Mouse (Mus musculus): Measurements from ENCODE around the gene Foxp2. TPM values are rescaled to one million over a fixed set of nuclear protein-coding genes. Genes with fewer than 3 reads are reported as not detected.

The Foxp2 gene
- polyA plus RNA-seq, 1 experiment from 2014 or later, result 8.7 TPM

- 0 out of 2 replicates have a peak, but pooled peaks cover 10% of the 10 kb centered on the region for H3K4me1 ChIP-seq (ENCODE audit: control insufficient read depth, insufficient read depth, low read length)
- no peak overlapping the region for H3K4me3 ChIP-seq (ENCODE audit: low read length)
- ATAC-seq (ENCODE audit: low FRiP score, low TSS enrichment), result no peak
- H3K9me3 ChIP-seq (ENCODE audit: control insufficient read depth, low read length), result no peaks in the 10 kb centered on the region
- no peak overlapping the region for H3K27ac ChIP-seq (ENCODE audit: low read depth, low read length)
- H3K27me3 ChIP-seq (ENCODE audit: control insufficient read depth, insufficient read depth, low read length), result peaks cover 23% of the 10 kb centered on the region
- WGBS, result 26% methylated on average over 5 of the region's 5 CpGs
- no peaks in the 10 kb centered on the region for H3K36me3 ChIP-seq (ENCODE audit: control insufficient read depth, insufficient read depth, low read length)
- H3K4me2 ChIP-seq (replicated peaks; ENCODE audit: low read depth, low read length), result no peak overlapping the region
- H3K9ac ChIP-seq (ENCODE audit: low read depth, low read length), result no peak overlapping the region
Observed at GRCm38 (mm10) chr6:14903271-14903965, 2.3 kb downstream of the Foxp2 start.

DNA sequence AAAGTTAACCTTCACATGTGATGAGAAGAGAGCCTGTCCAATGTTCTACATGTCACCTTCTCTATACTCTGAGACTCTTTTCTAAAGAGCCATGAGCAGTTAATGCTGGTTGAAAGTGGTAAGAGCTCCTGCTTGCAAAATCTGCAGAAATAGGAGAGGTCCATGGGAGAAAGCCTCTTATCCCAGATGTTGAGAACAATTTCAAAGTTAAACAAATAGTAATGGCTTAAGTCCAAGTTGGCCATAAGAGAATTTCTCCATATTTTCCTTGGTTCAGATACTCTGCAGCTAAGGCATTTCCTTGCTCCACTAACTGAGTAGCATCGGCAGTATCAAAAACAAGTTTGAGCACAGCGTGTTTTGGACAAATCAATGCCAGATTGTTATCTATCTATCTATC, 13.9 kb downstream of the Foxp2 start:
- no peak overlapping the region for H3K4me2 ChIP-seq (replicated peaks; ENCODE audit: low read depth, low read length)
- no peaks in the 10 kb centered on the region for H3K4me1 ChIP-seq (ENCODE audit: control insufficient read depth, insufficient read depth, low read length)
- no peaks in the 10 kb centered on the region for H3K36me3 ChIP-seq (ENCODE audit: control insufficient read depth, insufficient read depth, low read length)
- WGBS, result 92% methylated on average over 2 of the region's 2 CpGs
- H3K4me3 ChIP-seq (ENCODE audit: low read length), result no peak overlapping the region
- no peak overlapping the region for H3K27ac ChIP-seq (ENCODE audit: low read depth, low read length)
- ATAC-seq (ENCODE audit: low FRiP score, low TSS enrichment), result no peak
- no peaks in the 10 kb centered on the region for H3K9me3 ChIP-seq (ENCODE audit: control insufficient read depth, low read length)
- no peaks in the 10 kb centered on the region for H3K27me3 ChIP-seq (ENCODE audit: control insufficient read depth, insufficient read depth, low read length)
- no peak overlapping the region for H3K9ac ChIP-seq (ENCODE audit: low read depth, low read length)

DNA sequence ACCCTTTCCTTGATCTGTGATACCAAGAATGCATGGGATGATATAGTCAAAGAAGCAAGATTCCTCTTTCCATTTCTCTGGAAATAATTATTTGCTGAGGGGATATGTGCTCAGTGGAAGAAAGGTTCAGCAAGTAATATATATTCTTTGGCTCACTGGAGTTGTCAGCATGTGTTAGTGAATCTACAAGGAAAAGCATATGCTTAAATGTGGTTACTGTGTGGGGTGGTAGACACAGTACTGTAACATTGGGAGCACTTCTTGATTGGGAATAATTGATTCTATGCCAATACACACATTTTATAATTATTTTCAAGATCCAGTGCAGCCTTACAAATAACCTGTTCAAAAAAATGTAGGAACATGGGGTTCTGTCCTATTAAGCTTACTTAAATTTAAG, 21.6 kb downstream of the Foxp2 start:
- Histone ChIP-seq H3K9me3 (ENCODE audit: control insufficient read depth, low read length) (no peaks in the 10 kb centered on the region), H3K9ac (ENCODE audit: low read depth, low read length) (no peak overlapping the region)
- no peak for ATAC-seq (ENCODE audit: low FRiP score, low TSS enrichment)

DNA sequence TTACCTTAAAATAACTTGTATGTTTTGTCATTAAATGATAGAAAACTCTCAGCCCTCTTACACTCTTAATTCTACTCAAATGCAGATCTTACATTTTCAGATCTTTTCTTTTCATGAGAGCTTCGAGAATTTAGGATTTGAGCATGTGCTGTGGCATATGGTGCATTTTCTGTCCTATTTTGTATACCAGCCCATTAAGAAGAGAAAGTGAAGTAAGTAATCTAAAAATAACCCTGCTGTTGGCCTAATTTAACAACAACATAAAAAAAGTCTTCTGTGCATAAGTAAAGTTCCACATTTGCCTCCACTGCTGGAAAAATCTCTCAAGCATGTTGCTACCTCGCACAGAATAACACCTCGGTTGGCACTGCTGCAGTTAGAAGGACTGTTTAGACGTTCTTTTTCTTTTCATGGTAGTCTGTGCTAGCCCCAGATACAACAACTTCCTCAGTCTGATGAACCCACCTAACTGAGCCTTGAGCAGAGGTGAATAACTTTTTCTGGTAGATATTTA, 23.9 kb downstream of the Foxp2 start:
- no peaks in the 10 kb centered on the region for H3K27me3 ChIP-seq (ENCODE audit: control insufficient read depth, insufficient read depth, low read length)
- WGBS, result 79% methylated on average over 4 of the region's 4 CpGs
- no peaks in the 10 kb centered on the region for H3K9me3 ChIP-seq (ENCODE audit: control insufficient read depth, low read length)
- H3K4me3 ChIP-seq (ENCODE audit: low read length), result no peak overlapping the region
- H3K4me2 ChIP-seq (replicated peaks; ENCODE audit: low read depth, low read length), result no peak overlapping the region
- no peaks in the 10 kb centered on the region for H3K4me1 ChIP-seq (ENCODE audit: control insufficient read depth, insufficient read depth, low read length)
- no peaks in the 10 kb centered on the region for H3K36me3 ChIP-seq (ENCODE audit: control insufficient read depth, insufficient read depth, low read length)
- no peak for ATAC-seq (ENCODE audit: low FRiP score, low TSS enrichment)
- no peak overlapping the region for H3K27ac ChIP-seq (ENCODE audit: low read depth, low read length)
- no peak overlapping the region for H3K9ac ChIP-seq (ENCODE audit: low read depth, low read length)

More for the DNA sequence above, 21.6 kb downstream of the Foxp2 start:
- no peaks in the 10 kb centered on the region for H3K36me3 ChIP-seq (ENCODE audit: control insufficient read depth, insufficient read depth, low read length)
- no peak overlapping the region for H3K27ac ChIP-seq (ENCODE audit: low read depth, low read length)
- H3K4me3 ChIP-seq (ENCODE audit: low read length), result no peak overlapping the region
- no peak overlapping the region for H3K4me2 ChIP-seq (replicated peaks; ENCODE audit: low read depth, low read length)
- no peaks in the 10 kb centered on the region for H3K27me3 ChIP-seq (ENCODE audit: control insufficient read depth, insufficient read depth, low read length)
- H3K4me1 ChIP-seq (ENCODE audit: control insufficient read depth, insufficient read depth, low read length), result no peaks in the 10 kb centered on the region

DNA sequence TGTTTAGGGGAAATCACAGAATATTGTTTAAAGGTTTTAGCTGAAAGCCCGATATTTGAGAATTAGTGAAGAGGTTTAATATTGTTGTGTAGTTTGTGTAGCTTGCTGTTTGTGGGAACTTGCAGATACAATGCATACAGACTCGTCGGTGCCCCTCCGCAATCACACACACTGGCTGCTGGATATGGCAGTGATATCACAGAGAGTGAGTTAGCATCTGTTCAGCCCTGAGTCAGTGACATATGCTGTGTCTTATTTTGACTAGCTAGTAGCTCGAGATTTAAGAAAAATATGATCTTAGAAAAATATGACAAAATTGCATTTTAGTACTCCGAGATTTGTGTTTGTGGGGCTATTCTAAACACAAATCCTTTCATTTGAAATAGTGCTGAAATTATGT, 49.9 kb downstream of the Foxp2 start:
- no peak overlapping the region for H3K4me3 ChIP-seq (ENCODE audit: low read length)
- no peak overlapping the region for H3K9ac ChIP-seq (ENCODE audit: low read depth, low read length)
- no peaks in the 10 kb centered on the region for H3K9me3 ChIP-seq (ENCODE audit: control insufficient read depth, low read length)
- no peak overlapping the region for H3K4me2 ChIP-seq (replicated peaks; ENCODE audit: low read depth, low read length)
- H3K27ac ChIP-seq (ENCODE audit: low read depth, low read length), result no peak overlapping the region
- WGBS, result 84% methylated on average over 6 of the region's 6 CpGs
- no peak for ATAC-seq (ENCODE audit: low FRiP score, low TSS enrichment)
- no peaks in the 10 kb centered on the region for H3K4me1 ChIP-seq (ENCODE audit: control insufficient read depth, insufficient read depth, low read length)
- no peaks in the 10 kb centered on the region for H3K27me3 ChIP-seq (ENCODE audit: control insufficient read depth, insufficient read depth, low read length)
- no peaks in the 10 kb centered on the region for H3K36me3 ChIP-seq (ENCODE audit: control insufficient read depth, insufficient read depth, low read length)

GRCm38 (mm10) chr6:14952731-14953130, 51.6 kb downstream of the Foxp2 start:
- Histone ChIP-seq H3K27me3 (ENCODE audit: control insufficient read depth, insufficient read depth, low read length) (no peaks in the 10 kb centered on the region), H3K4me1 (ENCODE audit: control insufficient read depth, insufficient read depth, low read length) (no peaks in the 10 kb centered on the region), H3K9ac (ENCODE audit: low read depth, low read length) (no peak overlapping the region), H3K4me2 (replicated peaks; ENCODE audit: low read depth, low read length) (no peak overlapping the region), H3K4me3 (ENCODE audit: low read length) (no peak overlapping the region), H3K9me3 (ENCODE audit: control insufficient read depth, low read length) (no peaks in the 10 kb centered on the region), H3K27ac (ENCODE audit: low read depth, low read length) (no peak overlapping the region), H3K36me3 (ENCODE audit: control insufficient read depth, insufficient read depth, low read length) (no peaks in the 10 kb centered on the region)
- WGBS, result 65% methylated on average over 4 of the region's 4 CpGs
- no peak for ATAC-seq (ENCODE audit: low FRiP score, low TSS enrichment)

GRCm38 (mm10) chr6:14977042-14977441, 75.9 kb downstream of the Foxp2 start:
- H3K9me3 ChIP-seq (ENCODE audit: control insufficient read depth, low read length), result no peaks in the 10 kb centered on the region
- 59% methylated on average over 3 of the region's 3 CpGs for WGBS
- no peaks in the 10 kb centered on the region for H3K36me3 ChIP-seq (ENCODE audit: control insufficient read depth, insufficient read depth, low read length)
- H3K4me1 ChIP-seq (ENCODE audit: control insufficient read depth, insufficient read depth, low read length), result no peaks in the 10 kb centered on the region
- no peak overlapping the region for H3K4me3 ChIP-seq (ENCODE audit: low read length)
- H3K27ac ChIP-seq (ENCODE audit: low read depth, low read length), result no peak overlapping the region
- no peak overlapping the region for H3K4me2 ChIP-seq (replicated peaks; ENCODE audit: low read depth, low read length)
- ATAC-seq (ENCODE audit: low FRiP score, low TSS enrichment), result no peak
- no peaks in the 10 kb centered on the region for H3K27me3 ChIP-seq (ENCODE audit: control insufficient read depth, insufficient read depth, low read length)
- H3K9ac ChIP-seq (ENCODE audit: low read depth, low read length), result no peak overlapping the region

DNA sequence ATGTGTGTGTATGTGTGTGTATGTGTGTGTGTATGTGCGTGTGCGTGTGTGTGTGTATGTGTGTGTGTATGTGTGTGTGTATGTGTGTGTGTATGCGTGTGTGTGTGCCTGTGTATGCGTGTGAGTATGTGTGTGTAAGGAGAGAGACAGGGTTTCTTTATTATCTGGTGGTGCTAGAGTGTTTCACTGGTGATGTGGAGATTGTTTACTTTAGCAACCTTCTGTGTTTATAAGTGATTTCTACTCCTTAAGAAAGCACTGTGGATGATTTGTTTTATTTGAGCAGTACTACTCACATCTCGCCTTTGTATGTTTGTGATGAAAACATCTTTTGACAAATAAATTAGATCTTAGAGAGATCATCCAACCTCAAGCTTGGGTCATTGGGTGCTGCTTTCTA, 77.1 kb downstream of the Foxp2 start:
- WGBS, result 71% methylated on average over 5 of the region's 5 CpGs
- Histone ChIP-seq H3K4me3 (ENCODE audit: low read length) (no peak overlapping the region), H3K27me3 (ENCODE audit: control insufficient read depth, insufficient read depth, low read length) (no peaks in the 10 kb centered on the region), H3K36me3 (ENCODE audit: control insufficient read depth, insufficient read depth, low read length) (no peaks in the 10 kb centered on the region), H3K9ac (ENCODE audit: low read depth, low read length) (no peak overlapping the region), H3K27ac (ENCODE audit: low read depth, low read length) (no peak overlapping the region), H3K9me3 (ENCODE audit: control insufficient read depth, low read length) (no peaks in the 10 kb centered on the region), H3K4me1 (ENCODE audit: control insufficient read depth, insufficient read depth, low read length) (no peaks in the 10 kb centered on the region), H3K4me2 (replicated peaks; ENCODE audit: low read depth, low read length) (no peak overlapping the region)
- no peak for ATAC-seq (ENCODE audit: low FRiP score, low TSS enrichment)

GRCm38 (mm10) chr6:15008113-15008512, 107.0 kb downstream of the Foxp2 start:
- H3K4me3 ChIP-seq (ENCODE audit: low read length), result no peak overlapping the region
- 89% methylated on average over 1 of the region's 1 CpGs for WGBS
- H3K4me1 ChIP-seq (ENCODE audit: control insufficient read depth, insufficient read depth, low read length), result no peaks in the 10 kb centered on the region
- no peak overlapping the region for H3K9ac ChIP-seq (ENCODE audit: low read depth, low read length)
- H3K27ac ChIP-seq (ENCODE audit: low read depth, low read length), result no peak overlapping the region
- ATAC-seq (ENCODE audit: low FRiP score, low TSS enrichment), result no peak
- H3K36me3 ChIP-seq (ENCODE audit: control insufficient read depth, insufficient read depth, low read length), result no peaks in the 10 kb centered on the region
- H3K9me3 ChIP-seq (ENCODE audit: control insufficient read depth, low read length), result no peaks in the 10 kb centered on the region
- H3K4me2 ChIP-seq (replicated peaks; ENCODE audit: low read depth, low read length), result no peak overlapping the region
- no peaks in the 10 kb centered on the region for H3K27me3 ChIP-seq (ENCODE audit: control insufficient read depth, insufficient read depth, low read length)

Data from kidney, embryonic 14.5 days (tissue).